Mouse (Mus musculus): Measurements from ENCODE around the gene Elovl6.

DNA sequence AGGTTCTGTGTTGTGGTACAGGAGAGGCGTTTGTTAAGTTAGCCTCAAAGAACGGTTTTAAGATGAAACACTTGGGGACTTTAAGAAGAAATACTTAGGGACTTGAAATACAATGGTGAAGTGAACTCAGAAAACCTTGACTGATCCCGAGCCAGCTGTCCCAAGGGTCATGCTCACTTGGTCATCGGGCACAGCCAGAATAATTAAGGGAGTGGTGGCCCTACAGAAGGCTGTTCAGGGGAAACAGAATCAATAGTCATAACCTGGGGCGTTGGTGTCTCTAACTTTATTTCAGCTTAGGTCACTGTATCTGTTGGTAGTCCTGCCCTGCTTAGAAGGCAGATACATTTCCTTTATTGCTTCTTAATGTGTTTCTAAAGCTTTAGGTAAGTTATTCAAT lies 51.1 kb downstream of the Elovl6 start:
- no peak for TF ChIP-seq POLR2A (IDR thresholded peaks at IDR 0.05; ENCODE audit: borderline replicate concordance, control insufficient read depth, low read depth, low read length)
- no peak for TF ChIP-seq CTCF (IDR thresholded peaks at IDR 0.05; ENCODE audit: control insufficient read depth, insufficient read depth, low read length)
